Mouse (Mus musculus) stomach, postnatal 0 days (tissue): ENCODE measurements around the gene Clasp1. TPM values are rescaled to one million over a fixed set of nuclear protein-coding genes. Genes with fewer than 3 reads are reported as not detected.
A peak's percentile ranks its signal among the peaks of the same experiment; 100 is the strongest.

Experiments used
- ATAC-seq: fragments of 200-750 bp; cut with Nextera tagmentation; 2 replicates; pipeline ENCODE4 v1.8.0; 2017; ENCODE audit not compliant: low FRiP score, low TSS enrichment
- DNase-seq: peaks from one replicate; pipeline ENCODE4 v3.0.0-alpha.2; 2016; ENCODE audit warnings: low spot score
- H3K27ac ChIP-seq: fragments of 300-500 bp; sonication (generic); replicated peaks from 2 replicates; pipeline ENCODE4 v1.5.1; 2014; ENCODE audit warnings: mild to moderate bottlenecking, control low read depth
- H3K27me3 ChIP-seq: fragments of 300-500 bp; sonication (generic); 2 replicates; pipeline ENCODE4 v1.6.1; 2014; ENCODE audit warnings: low read length; ENCODE audit not compliant: control insufficient read depth, insufficient read depth
- H3K36me3 ChIP-seq: fragments of 300-500 bp; sonication (generic); 2 replicates; pipeline ENCODE4 v1.6.1; 2014; ENCODE audit warnings: low read length, mixed read lengths; ENCODE audit not compliant: control insufficient read depth, insufficient read depth
- H3K4me1 ChIP-seq: fragments of 300-500 bp; sonication (generic); replicated peaks from 2 replicates; pipeline ENCODE4 v1.6.1; 2014; ENCODE audit warnings: antibody characterized with exemption; ENCODE audit not compliant: control insufficient read depth, insufficient read depth
- H3K4me2 ChIP-seq: fragments of 300-500 bp; sonication (generic); replicated peaks from 2 replicates; pipeline ENCODE4 v1.6.1; 2014; ENCODE audit warnings: low read depth, mild to moderate bottlenecking, control low read depth, moderate library complexity
- H3K4me3 ChIP-seq: fragments of 300-500 bp; sonication (generic); 2 replicates; pipeline ENCODE4 v1.5.1; 2014; ENCODE audit warnings: low read depth, low read length, control low read depth
- H3K9ac ChIP-seq: fragments of 300-500 bp; sonication (generic); 2 replicates; pipeline ENCODE4 v1.6.1; 2014; ENCODE audit warnings: mild to moderate bottlenecking, low read length, control low read depth, mixed read lengths
- H3K9me3 ChIP-seq: fragments of 300-500 bp; sonication (generic); 2 replicates; pipeline ENCODE4 v1.6.1; 2016; ENCODE audit warnings: low read length; ENCODE audit not compliant: control insufficient read depth
- CTCF ChIP-seq: IDR thresholded peaks from 2 replicates; pipeline ENCODE4 v1.5.1; 2016; ENCODE audit warnings: antibody characterized with exemption, low read depth, mild to moderate bottlenecking, moderate library complexity
- EP300 ChIP-seq: optimal IDR thresholded peaks from 2 replicates; pipeline ENCODE3; 2016; ENCODE audit warnings: antibody characterized with exemption
- WGBS: fragments of 180-500 bp; shearing (Covaris S2); extraction: QIAGEN DNeasy Blood & Tissue Kit; methylation state at CpG from one replicate; pipeline ENCODE4 v1.1.7; 2014; 5-methylcytosine and 5-hydroxymethylcytosine counted together
- polyA plus RNA-seq: library from polyadenylated mRNA; unstranded; fragments of >200 nt; fragmentation: Nextera tagmentation; extraction: Ambion mirVana; gene quantifications from 2 replicates; pipeline ENCODE4 v1.2.1, GENCODE M21; 2015

The Clasp1 gene
- polyA plus RNA-seq, 1 experiment from 2014 or later = 12.0 TPM

GRCm38 (mm10) chr1:118457883-118458259, 69.0 kb downstream of the Clasp1 start:
- Histone ChIP-seq H3K27ac (peak overlapping the region; percentile 61; the same call in 1 of the 2 replicates), H3K9ac (no peak overlapping the region), H3K27me3 (no peaks in the 10 kb centered on the region), H3K4me1 (peaks cover 2% of the 10 kb centered on the region), H3K4me2 (no peak overlapping the region), H3K36me3 (no peaks in the 10 kb centered on the region; the same call in 1 of the 2 replicates), H3K9me3 (no peaks in the 10 kb centered on the region), H3K4me3 (no peak overlapping the region)
- 29% methylated on average over 1 of the region's 1 CpGs for WGBS
- ATAC-seq = no peak
- no peak for DNase-seq
- TF ChIP-seq EP300 (no peak), CTCF (no peak)

GRCm38 (mm10) chr1:118458279-118458678, 69.4 kb downstream of the Clasp1 start:
- DNase-seq (peak; percentile 56), ATAC-seq (peak; percentile 76)
- no peak overlapping the region for H3K9ac ChIP-seq
- WGBS = 32% methylated on average over 3 of the region's 3 CpGs
- peaks cover 2% of the 10 kb centered on the region for H3K4me1 ChIP-seq
- no peaks in the 10 kb centered on the region for H3K9me3 ChIP-seq
- H3K27ac ChIP-seq = peak overlapping the region; percentile 61
- no peaks in the 10 kb centered on the region for H3K27me3 ChIP-seq
- TF ChIP-seq EP300 (no peak), CTCF (no peak)
- H3K4me2 ChIP-seq = peak overlapping the region; percentile 69; the same call in 1 of the 2 replicates
- H3K4me3 ChIP-seq = peak overlapping the region; percentile 56; the same call in 1 of the 2 replicates
- no peaks in the 10 kb centered on the region; the same call in 1 of the 2 replicates for H3K36me3 ChIP-seq

- Histone ChIP-seq H3K36me3 (no peaks in the 10 kb centered on the region; the same call in 1 of the 2 replicates), H3K4me3 (peak overlapping the region; percentile 56), H3K4me1 (peaks cover 2% of the 10 kb centered on the region), H3K27ac (peak overlapping the region; percentile 98), H3K4me2 (peak overlapping the region; percentile 69), H3K9me3 (no peaks in the 10 kb centered on the region), H3K27me3 (no peaks in the 10 kb centered on the region), H3K9ac (peak overlapping the region; percentile 83)
- ATAC-seq (peak; percentile 92), DNase-seq (peak; percentile 94)
- 1% methylated on average over 53 of the region's 53 CpGs for WGBS
- TF ChIP-seq CTCF (peak; percentile 74), EP300 (peak; percentile 94)
These were observed 70.4 kb downstream of the Clasp1 start for GRCm38 (mm10) chr1:118458963-118459920.

DNA sequence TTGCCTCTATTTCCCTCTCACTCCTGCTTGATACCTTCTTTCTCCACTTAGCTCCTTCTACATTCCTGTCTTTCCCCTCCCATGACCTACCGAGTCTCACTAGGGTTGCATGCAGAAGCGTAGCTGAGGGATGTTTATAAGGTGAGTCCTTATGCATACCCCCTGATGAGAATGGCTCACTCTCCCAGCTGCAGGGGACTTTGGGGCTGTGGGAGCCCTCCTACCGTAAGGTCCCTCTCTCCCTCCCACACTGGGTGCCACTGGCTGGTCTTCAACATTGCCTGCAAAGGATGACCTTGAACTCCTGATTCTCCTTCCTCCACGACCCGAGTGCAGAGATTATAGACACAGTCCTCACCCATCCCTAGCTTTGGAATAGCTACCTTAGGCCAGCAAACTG, 71.9 kb downstream of the Clasp1 start:
- H3K27me3 ChIP-seq = no peaks in the 10 kb centered on the region
- H3K4me3 ChIP-seq = no peak overlapping the region
- DNase-seq = no peak
- no peak overlapping the region for H3K9ac ChIP-seq
- peaks cover 2% of the 10 kb centered on the region for H3K4me1 ChIP-seq
- no peaks in the 10 kb centered on the region for H3K9me3 ChIP-seq
- TF ChIP-seq EP300 = no peak
- TF ChIP-seq CTCF = no peak
- 93% methylated on average over 5 of the region's 5 CpGs for WGBS
- H3K36me3 ChIP-seq = peaks cover 4% of the 10 kb centered on the region; the same call in 1 of the 2 replicates
- H3K4me2 ChIP-seq = no peak overlapping the region
- no peak overlapping the region for H3K27ac ChIP-seq
- no peak for ATAC-seq

GRCm38 (mm10) chr1:118466041-118466440, 77.2 kb downstream of the Clasp1 start:
- Histone ChIP-seq H3K9ac (no peak overlapping the region), H3K27me3 (no peaks in the 10 kb centered on the region), H3K27ac (no peak overlapping the region), H3K36me3 (peaks cover 7% of the 10 kb centered on the region; the same call in 1 of the 2 replicates), H3K4me1 (no peaks in the 10 kb centered on the region), H3K4me2 (no peak overlapping the region), H3K9me3 (no peaks in the 10 kb centered on the region), H3K4me3 (no peak overlapping the region)
- ATAC-seq = no peak
- DNase-seq = no peak
- 98% methylated on average over 6 of the region's 6 CpGs for WGBS
- TF ChIP-seq CTCF = peak; percentile 42
- TF ChIP-seq EP300 = no peak

DNA sequence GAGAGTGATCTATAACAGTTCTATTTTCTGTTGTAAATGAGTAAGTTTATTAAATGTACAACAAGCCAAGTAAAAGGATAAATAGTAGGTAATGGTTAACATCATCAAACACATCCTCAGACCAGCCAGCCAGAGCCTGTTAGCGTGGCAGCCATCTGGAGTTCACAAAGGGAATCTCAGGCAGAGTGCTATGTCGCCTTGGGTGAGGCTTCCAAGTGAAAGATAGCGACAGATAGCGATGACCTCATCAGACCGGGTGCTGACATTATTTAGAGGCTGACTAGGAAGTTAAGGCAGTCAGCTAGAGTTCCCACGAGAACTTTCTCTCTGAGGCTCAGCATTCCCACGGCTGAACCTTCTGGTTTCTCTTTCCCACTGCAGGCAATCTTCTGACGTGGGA, 83.5 kb downstream of the Clasp1 start:
- Histone ChIP-seq H3K27ac (no peak overlapping the region), H3K9me3 (no peaks in the 10 kb centered on the region), H3K4me1 (0 out of 2 replicates have a peak, but pooled peaks cover 2% of the 10 kb centered on the region), H3K4me2 (no peak overlapping the region), H3K27me3 (no peaks in the 10 kb centered on the region), H3K4me3 (no peak overlapping the region), H3K9ac (no peak overlapping the region), H3K36me3 (no peaks in the 10 kb centered on the region; the same call in 1 of the 2 replicates)
- 68% methylated on average over 8 of the region's 8 CpGs for WGBS
- DNase-seq (no peak), ATAC-seq (no peak)
- TF ChIP-seq CTCF (no peak), EP300 (no peak)
